Mouse (Mus musculus) lung, embryonic 15.5 days (tissue): ENCODE results near the gene Herpud1. TPM values are rescaled to one million over a fixed set of nuclear protein-coding genes. Genes with fewer than 3 reads are reported as not detected.

Experiments
- ATAC-seq: fragments of 200-750 bp; cut with Nextera tagmentation; 2 replicates; pipeline ENCODE4 v1.8.0; 2017; ENCODE audit warnings: moderate number of reproducible peaks, borderline replicate concordance; ENCODE audit not compliant: low FRiP score, low TSS enrichment; ENCODE audit errors: extremely low read depth
- H3K27ac ChIP-seq: fragments of 300-500 bp; sonication (generic); 2 replicates; pipeline ENCODE4 v1.5.1; 2015; ENCODE audit warnings: moderate library complexity, mild to moderate bottlenecking, inconsistent platforms
- H3K27me3 ChIP-seq: fragments of 300-500 bp; sonication (generic); 2 replicates; pipeline ENCODE4 v1.6.1; 2015; ENCODE audit warnings: inconsistent platforms
- H3K36me3 ChIP-seq: fragments of 300-500 bp; sonication (generic); 2 replicates; pipeline ENCODE4 v1.6.1; 2015; ENCODE audit warnings: inconsistent platforms
- H3K4me1 ChIP-seq: fragments of 300-500 bp; sonication (generic); 2 replicates; pipeline ENCODE4 v1.6.1; 2015; ENCODE audit warnings: inconsistent platforms
- H3K4me2 ChIP-seq: fragments of 300-500 bp; sonication (generic); 2 replicates; pipeline ENCODE4 v1.6.1; 2015; ENCODE audit warnings: inconsistent platforms, mild to moderate bottlenecking, moderate library complexity
- H3K4me3 ChIP-seq: fragments of 300-500 bp; sonication (generic); 2 replicates; pipeline ENCODE4 v1.5.1; 2015; ENCODE audit warnings: mild to moderate bottlenecking, inconsistent platforms
- H3K9ac ChIP-seq: fragments of 300-500 bp; sonication (generic); 2 replicates; pipeline ENCODE4 v1.6.1; 2015; ENCODE audit warnings: inconsistent platforms
- H3K9me3 ChIP-seq: fragments of 300-500 bp; sonication (generic); 2 replicates; pipeline ENCODE4 v1.6.1; 2016; ENCODE audit warnings: inconsistent platforms
- WGBS: fragments of 180-500 bp; shearing (Covaris S2); methylation state at CpG from one replicate; pipeline ENCODE4 v1.1.7; 2015; 5-methylcytosine and 5-hydroxymethylcytosine counted together
- polyA plus RNA-seq: library from polyadenylated mRNA; unstranded; fragments of >200 nt; fragmentation: Nextera tagmentation; extraction: Ambion mirVana; gene quantifications from 2 replicates; pipeline ENCODE4 v1.2.1, GENCODE M21; 2015

Gene Herpud1
- polyA plus RNA-seq, result 107 and 116 TPM in 2 replicates

DNA sequence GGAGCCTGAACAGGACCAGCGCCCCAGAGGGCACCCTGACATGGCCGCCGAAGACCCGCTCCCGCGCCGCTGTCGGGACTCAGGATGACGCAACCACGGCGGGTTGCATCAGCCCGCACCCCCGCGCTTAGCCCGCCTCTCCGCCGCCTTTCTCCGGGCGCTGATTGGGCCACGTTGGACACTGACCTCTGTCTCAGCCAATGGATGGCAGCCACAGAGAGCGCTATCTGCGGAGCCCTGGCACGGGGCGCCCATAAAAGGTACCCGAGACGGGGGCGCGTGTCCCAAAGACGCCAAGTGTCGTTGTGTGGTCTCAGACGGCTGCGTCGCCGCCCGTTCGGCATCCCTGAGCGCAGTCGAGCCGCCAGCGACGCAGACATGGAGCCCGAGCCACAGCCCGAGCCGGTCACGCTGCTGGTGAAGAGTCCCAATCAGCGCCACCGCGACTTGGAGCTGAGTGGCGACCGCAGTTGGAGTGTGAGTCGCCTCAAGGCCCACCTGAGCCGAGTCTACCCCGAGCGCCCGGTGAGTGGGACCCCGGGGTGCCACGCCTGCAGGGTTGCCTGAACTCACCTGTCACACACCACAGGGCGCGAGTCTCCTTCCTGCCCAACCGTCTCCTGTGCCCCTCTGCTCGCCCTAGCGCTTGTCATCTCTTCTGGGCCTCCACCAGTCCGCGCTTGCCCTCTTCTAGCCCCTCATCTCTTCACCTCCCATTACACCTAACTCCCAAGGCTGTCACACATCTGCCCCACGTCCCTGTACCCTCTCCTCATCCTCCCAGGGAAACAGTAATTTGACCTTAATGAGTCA, at the start of gene Herpud1:
TSS of gene Herpud1 (plus strand) at position 225 of the 813 bp plus-strand sequence.
- Histone ChIP-seq H3K9me3 (no peaks in the 10 kb centered on the region), H3K27me3 (no peaks in the 10 kb centered on the region), H3K4me1 (peaks cover 17% of the 10 kb centered on the region), H3K9ac (peak within 1 kb of the TSS; percentile 91), H3K27ac (peak within 1 kb of the TSS; percentile 90), H3K4me3 (peak within 1 kb of the TSS; percentile 88), H3K4me2 (peak within 1 kb of the TSS; percentile 75), H3K36me3 (peaks cover 23% of the 10 kb centered on the region)
- ATAC-seq, result peak; percentile 98
- under 1% methylated on average over 64 of the region's 65 CpGs for WGBS

DNA sequence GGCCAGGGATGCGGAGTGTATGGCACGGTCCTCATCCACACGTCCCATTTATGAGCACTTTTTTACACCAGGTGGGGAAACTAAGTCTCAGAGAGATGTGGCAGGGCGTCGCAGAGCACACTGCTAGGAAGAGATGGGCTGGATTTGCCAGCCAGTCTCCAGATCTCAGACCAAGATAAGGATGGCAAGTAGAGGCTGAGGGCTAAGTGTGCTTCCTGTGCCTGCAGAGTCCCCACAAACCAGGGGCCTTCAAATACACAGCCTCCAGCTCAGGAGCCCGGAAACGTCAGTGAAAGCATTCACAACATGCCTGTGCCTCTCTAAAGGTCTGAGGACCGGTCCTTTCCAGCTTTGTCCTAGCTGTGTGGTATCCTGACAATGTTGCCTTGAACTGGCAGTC, 48.7 kb upstream of the Herpud1 start:
- Histone ChIP-seq H3K9ac (no peak overlapping the region), H3K27me3 (no peaks in the 10 kb centered on the region), H3K4me3 (no peak overlapping the region), H3K9me3 (no peaks in the 10 kb centered on the region), H3K4me1 (no peaks in the 10 kb centered on the region), H3K36me3 (no peaks in the 10 kb centered on the region), H3K27ac (no peak overlapping the region), H3K4me2 (no peak overlapping the region)
- WGBS, result 75% methylated on average over 8 of the region's 8 CpGs
- ATAC-seq, result no peak

DNA sequence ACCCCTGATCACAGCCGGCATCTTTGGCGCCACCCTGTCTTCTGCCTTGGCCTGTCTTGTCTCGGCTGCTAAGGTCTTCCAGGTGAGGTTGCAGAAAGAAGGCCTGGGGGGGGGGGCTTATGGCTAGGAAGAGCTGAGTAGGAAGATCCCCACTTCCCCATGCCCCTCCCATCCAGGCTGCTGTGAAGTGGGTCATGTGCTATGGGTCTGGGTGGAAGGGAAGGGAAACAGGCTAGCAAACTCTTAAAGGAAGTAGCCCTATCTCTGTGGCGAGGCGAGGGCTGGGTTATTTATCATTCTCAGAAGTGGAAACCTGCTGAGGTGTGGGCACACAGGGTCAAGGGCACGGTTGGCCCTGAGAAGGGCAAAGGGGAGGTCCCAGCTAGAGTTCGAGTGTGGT, 45.4 kb upstream of the Herpud1 start:
- no peaks in the 10 kb centered on the region for H3K9me3 ChIP-seq
- 66% methylated on average over 7 of the region's 7 CpGs for WGBS
- no peaks in the 10 kb centered on the region for H3K4me1 ChIP-seq

DNA sequence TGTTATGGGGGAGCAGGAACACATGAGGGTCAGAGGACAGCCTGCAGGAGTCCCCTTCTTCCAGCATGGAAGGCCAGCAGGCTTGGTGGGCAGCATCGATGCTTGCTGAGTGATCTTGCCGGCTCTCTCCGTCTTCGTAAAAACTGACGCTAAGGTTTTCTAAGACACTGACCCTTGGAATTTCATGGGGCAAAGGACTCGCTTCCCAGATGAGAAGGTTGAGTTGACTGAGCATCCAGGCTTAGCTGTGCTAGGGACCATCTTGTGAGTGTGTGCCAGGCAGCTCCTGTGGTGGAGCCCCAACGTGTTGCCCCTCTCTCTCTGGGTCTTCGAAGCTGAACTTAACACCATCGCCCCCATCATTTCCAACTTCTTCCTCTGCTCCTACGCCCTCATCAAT, 43.5 kb upstream of the Herpud1 start:
- H3K36me3 ChIP-seq, result no peaks in the 10 kb centered on the region
- no peak overlapping the region for H3K4me3 ChIP-seq
- no peak overlapping the region for H3K27ac ChIP-seq
- 87% methylated on average over 10 of the region's 10 CpGs for WGBS
- no peaks in the 10 kb centered on the region for H3K9me3 ChIP-seq
- H3K4me1 ChIP-seq, result no peaks in the 10 kb centered on the region
- ATAC-seq, result no peak
- H3K27me3 ChIP-seq, result no peaks in the 10 kb centered on the region
- no peak overlapping the region for H3K9ac ChIP-seq
- H3K4me2 ChIP-seq, result no peak overlapping the region

More for the DNA sequence above, 45.4 kb upstream of the Herpud1 start:
- Histone ChIP-seq H3K27me3 (no peaks in the 10 kb centered on the region), H3K4me3 (no peak overlapping the region), H3K9ac (no peak overlapping the region), H3K4me2 (no peak overlapping the region), H3K36me3 (no peaks in the 10 kb centered on the region), H3K27ac (no peak overlapping the region)
- no peak for ATAC-seq

DNA sequence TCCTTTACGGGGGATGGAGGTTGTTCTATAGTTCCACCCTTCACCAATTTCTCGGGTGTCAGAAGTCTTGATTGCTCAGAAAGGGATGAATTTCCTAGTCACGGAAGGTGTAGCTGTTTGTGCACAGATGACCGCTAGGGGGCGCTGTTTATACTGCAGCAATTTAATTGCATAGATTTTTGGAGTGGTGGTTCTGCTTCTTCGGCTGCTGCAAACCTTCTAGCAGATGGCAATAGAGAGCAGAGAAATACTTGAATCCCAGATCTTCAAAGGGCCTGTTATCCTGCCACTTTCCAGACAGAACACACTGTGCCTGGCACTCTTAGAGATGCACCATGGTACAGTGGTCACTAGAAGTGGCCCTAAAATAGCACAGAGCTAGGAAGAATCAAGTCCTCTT, 42.9 kb upstream of the Herpud1 start:
- no peaks in the 10 kb centered on the region for H3K4me1 ChIP-seq
- H3K9me3 ChIP-seq, result no peaks in the 10 kb centered on the region
- H3K9ac ChIP-seq, result no peak overlapping the region
- no peaks in the 10 kb centered on the region for H3K36me3 ChIP-seq
- 10% methylated on average over 6 of the region's 6 CpGs for WGBS
- no peak; the same call in 1 of the 2 replicates for ATAC-seq
- no peak overlapping the region for H3K4me2 ChIP-seq
- H3K4me3 ChIP-seq, result no peak overlapping the region
- no peak overlapping the region for H3K27ac ChIP-seq
- no peaks in the 10 kb centered on the region for H3K27me3 ChIP-seq

DNA sequence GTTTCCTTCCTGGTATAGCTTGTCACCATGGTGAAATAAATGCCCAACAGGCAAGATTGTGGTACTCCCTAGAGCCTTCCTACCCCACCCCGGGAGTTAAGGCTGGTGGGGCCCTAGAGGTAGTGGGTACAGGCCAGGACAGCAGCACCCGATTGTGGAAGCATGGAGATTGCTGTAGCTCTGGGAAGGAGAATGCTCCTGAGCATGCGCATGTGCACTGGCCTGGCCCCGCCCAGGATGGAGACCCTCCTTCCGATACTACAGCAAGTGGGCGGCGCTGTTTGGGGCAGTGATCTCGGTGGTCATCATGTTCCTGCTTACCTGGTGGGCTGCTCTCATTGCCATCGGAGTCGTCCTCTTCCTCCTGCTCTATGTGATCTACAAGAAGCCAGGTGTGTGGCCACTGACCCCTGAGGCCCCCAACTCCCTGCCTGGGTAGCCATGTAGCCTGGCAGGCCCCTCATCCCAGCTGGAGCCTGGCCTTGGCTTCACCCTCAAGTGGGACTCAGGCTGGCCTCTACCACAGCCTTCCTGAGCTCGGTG, 42.4 kb upstream of the Herpud1 start:
- no peak overlapping the region for H3K4me3 ChIP-seq
- ATAC-seq, result no peak

DNA sequence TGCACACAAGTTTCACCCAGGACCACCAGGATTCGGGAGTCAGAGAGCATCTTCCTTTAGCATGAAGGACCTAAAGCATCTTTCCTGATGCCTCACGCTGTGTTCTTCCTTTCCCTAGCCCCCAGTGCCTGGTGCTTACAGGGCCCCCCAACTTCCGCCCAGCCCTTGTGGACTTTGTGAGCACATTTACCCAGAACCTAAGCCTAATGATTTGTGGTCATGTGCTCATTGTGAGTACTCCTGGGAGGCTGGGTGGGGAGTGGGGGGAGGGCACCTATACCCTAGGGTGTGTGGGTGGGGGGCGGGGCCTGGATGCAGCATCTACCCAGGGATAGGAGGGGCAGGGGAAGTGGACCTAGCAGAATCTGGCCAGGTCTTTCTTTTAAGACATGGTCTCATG, 40.6 kb upstream of the Herpud1 start:
- H3K27ac ChIP-seq, result no peak overlapping the region
- no peak overlapping the region for H3K4me2 ChIP-seq
- H3K36me3 ChIP-seq, result no peaks in the 10 kb centered on the region
- no peak overlapping the region for H3K4me3 ChIP-seq
- ATAC-seq, result no peak
- no peak overlapping the region for H3K9ac ChIP-seq
- no peaks in the 10 kb centered on the region for H3K27me3 ChIP-seq
- 80% methylated on average over 4 of the region's 4 CpGs for WGBS
- no peaks in the 10 kb centered on the region for H3K9me3 ChIP-seq
- H3K4me1 ChIP-seq, result no peaks in the 10 kb centered on the region

More for the DNA sequence above, 42.4 kb upstream of the Herpud1 start:
- Histone ChIP-seq H3K27me3 (no peaks in the 10 kb centered on the region), H3K9me3 (no peaks in the 10 kb centered on the region), H3K27ac (no peak overlapping the region), H3K36me3 (no peaks in the 10 kb centered on the region), H3K4me1 (no peaks in the 10 kb centered on the region), H3K4me2 (no peak overlapping the region), H3K9ac (no peak overlapping the region)
- 86% methylated on average over 11 of the region's 11 CpGs for WGBS

DNA sequence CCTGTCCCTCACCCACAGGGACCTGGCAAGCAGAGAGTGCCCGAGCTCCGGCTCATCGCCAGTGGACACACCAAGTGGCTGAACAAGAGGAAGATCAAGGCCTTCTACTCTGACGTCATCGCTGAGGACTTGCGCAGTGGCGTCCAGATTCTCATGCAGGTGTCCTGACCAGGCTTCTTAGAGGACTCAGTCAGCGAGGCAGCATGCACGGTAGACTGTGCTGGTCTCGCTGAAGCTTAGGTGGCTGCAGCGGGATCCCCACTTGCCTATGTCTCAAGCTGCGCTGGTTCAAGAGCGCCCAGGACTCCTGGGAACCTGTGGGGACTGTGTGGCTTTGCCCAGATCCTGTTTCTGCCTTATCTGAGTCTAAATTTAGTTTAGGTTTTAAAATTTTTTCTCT, 40.0 kb upstream of the Herpud1 start:
- H3K9ac ChIP-seq, result no peak overlapping the region
- no peaks in the 10 kb centered on the region for H3K27me3 ChIP-seq
- H3K4me2 ChIP-seq, result no peak overlapping the region
- no peaks in the 10 kb centered on the region for H3K36me3 ChIP-seq
- no peak overlapping the region for H3K27ac ChIP-seq
- ATAC-seq, result no peak
- 92% methylated on average over 13 of the region's 13 CpGs for WGBS
- no peaks in the 10 kb centered on the region for H3K9me3 ChIP-seq
- H3K4me1 ChIP-seq, result no peaks in the 10 kb centered on the region
- no peak overlapping the region for H3K4me3 ChIP-seq

DNA sequence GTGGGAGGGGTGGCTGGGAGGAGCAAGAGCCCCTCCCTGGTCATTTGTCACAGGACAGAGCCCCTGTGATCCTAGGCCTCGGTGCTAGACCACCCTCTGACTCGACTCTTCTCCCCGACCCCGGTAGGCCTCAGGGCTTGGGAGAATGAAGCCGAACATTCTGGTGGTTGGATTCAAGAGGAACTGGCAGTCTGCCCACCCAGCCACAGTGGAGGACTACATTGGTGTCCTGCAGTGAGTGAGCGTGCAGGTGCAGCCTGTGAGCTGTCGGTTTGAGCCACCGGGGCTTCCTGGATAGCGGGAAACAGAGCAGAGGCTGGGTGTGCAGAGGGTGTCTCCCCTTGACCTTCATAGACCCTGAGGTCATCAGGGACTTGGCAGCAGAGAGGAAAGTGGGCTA, 37.8 kb upstream of the Herpud1 start:
- Histone ChIP-seq H3K4me3 (no peak overlapping the region), H3K4me2 (no peak overlapping the region), H3K9ac (no peak overlapping the region), H3K9me3 (no peaks in the 10 kb centered on the region), H3K4me1 (no peaks in the 10 kb centered on the region), H3K27ac (no peak overlapping the region), H3K27me3 (no peaks in the 10 kb centered on the region), H3K36me3 (no peaks in the 10 kb centered on the region)
- peak; percentile 44; the same call in 1 of the 2 replicates for ATAC-seq
- 44% methylated on average over 9 of the region's 9 CpGs for WGBS

DNA sequence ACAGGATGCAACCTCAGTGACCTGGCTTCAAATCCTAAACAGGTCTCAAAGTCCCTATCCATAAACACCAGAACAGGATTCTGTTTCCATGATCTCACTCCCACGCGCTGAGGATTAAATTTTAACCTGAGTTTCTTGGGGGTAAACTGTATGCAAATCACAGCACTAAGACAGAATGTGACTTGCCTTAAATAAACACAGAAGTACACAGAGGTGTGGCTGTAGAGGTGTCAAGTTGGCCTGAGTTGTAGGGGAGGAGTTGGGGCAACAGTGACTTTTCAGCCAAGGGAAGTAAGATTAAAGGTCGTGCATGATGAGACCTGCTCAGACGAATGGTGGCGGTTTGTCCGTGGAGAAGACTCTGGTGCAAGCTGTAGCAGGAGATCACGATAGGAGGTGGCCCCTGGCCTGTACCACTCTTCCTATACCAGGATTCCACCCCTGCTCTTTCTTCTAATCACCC, 32.1 kb upstream of the Herpud1 start:
- H3K36me3 ChIP-seq, result no peaks in the 10 kb centered on the region
- peaks cover 10% of the 10 kb centered on the region for H3K4me1 ChIP-seq
- H3K4me2 ChIP-seq, result no peak overlapping the region
- WGBS, result 66% methylated on average over 7 of the region's 7 CpGs
- no peaks in the 10 kb centered on the region for H3K9me3 ChIP-seq
- no peak overlapping the region for H3K4me3 ChIP-seq
- no peaks in the 10 kb centered on the region for H3K27me3 ChIP-seq
- H3K9ac ChIP-seq, result no peak overlapping the region
- no peak overlapping the region for H3K27ac ChIP-seq
- ATAC-seq, result no peak

DNA sequence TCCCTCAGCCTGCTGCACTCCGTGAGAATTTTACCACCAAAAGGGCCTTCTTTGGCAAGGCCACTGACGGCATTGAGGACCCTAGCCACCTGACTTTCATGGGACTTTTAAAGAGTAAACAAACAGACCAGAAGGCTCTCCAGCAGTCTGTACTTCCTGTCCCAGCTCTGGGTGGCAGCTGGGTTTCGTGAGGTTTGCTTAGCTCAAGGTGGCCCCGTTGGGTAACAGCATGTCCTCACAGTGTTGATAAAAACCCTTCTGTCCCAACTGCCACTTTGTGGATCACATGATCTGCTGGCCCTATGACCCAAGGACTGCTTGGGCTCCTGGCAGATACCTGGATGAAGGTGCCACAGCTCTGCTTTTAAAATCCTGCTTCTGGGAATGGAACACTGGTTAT, 31.7 kb upstream of the Herpud1 start:
- Histone ChIP-seq H3K4me1 (peaks cover 10% of the 10 kb centered on the region), H3K9me3 (no peaks in the 10 kb centered on the region), H3K4me3 (no peak overlapping the region), H3K27me3 (no peaks in the 10 kb centered on the region), H3K27ac (no peak overlapping the region), H3K4me2 (no peak overlapping the region), H3K9ac (no peak overlapping the region), H3K36me3 (no peaks in the 10 kb centered on the region)
- 36% methylated on average over 4 of the region's 4 CpGs for WGBS
- peak; percentile 32; the same call in 1 of the 2 replicates for ATAC-seq

DNA sequence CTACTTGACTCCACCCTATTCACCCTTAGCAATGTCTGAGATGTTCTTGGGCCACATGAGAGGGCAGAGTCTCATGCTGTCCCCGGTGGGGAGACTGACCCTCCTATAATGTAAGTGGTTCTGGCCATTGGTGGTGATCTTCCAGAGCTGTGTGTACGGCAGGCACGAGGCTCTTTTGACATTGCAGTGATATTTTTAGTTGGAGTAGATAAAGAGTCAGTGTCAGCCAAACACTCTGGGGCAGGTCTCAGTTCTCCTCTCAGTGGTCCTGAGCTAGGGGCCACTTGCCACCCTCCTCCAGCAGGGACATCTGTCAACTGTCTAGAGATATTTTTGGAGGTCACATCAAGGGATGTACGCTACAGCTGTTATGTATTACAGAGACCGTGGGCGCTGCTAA, 29.0 kb upstream of the Herpud1 start:
- H3K27me3 ChIP-seq, result no peaks in the 10 kb centered on the region
- no peaks in the 10 kb centered on the region for H3K36me3 ChIP-seq
- H3K9me3 ChIP-seq, result no peaks in the 10 kb centered on the region
- H3K9ac ChIP-seq, result no peak overlapping the region
- no peak for ATAC-seq
- H3K27ac ChIP-seq, result no peak overlapping the region
- H3K4me2 ChIP-seq, result no peak overlapping the region
- peaks cover 10% of the 10 kb centered on the region for H3K4me1 ChIP-seq
- 61% methylated on average over 6 of the region's 6 CpGs for WGBS
- H3K4me3 ChIP-seq, result no peak overlapping the region
